Mouse (Mus musculus): Measurements from ENCODE around the gene Scfd1. TPM values are rescaled to one million over a fixed set of nuclear protein-coding genes. Genes with fewer than 3 reads are reported as not detected.

Scfd1 gene
- polyA plus RNA-seq, 1 experiment: 25.8 TPM

GRCm38 (mm10) chr12:51377888-51378190 lies 529 bp downstream of the Scfd1 start:
- no peaks in the 10 kb centered on the region for H3K4me1 ChIP-seq (ENCODE audit: control insufficient read depth, insufficient read depth, low read length)
- H3K4me3 ChIP-seq (ENCODE audit: insufficient read depth, low read length): peak overlapping the region; percentile 81
- H3K27ac ChIP-seq (ENCODE audit: insufficient read depth, low read length): peak overlapping the region; percentile 8; the same call in 1 of the 2 replicates
- TF ChIP-seq POLR2A (IDR thresholded peaks at IDR 0.05; ENCODE audit: extremely low read depth, insufficient read depth, low read length): no peak
- TF ChIP-seq CTCF (IDR thresholded peaks at IDR 0.05; ENCODE audit: extremely low read depth, insufficient read depth, low read length): no peak

GRCm38 (mm10) chr12:51399871-51400270 lies 22.6 kb downstream of the Scfd1 start:
- Histone ChIP-seq H3K27ac (ENCODE audit: insufficient read depth, low read length) (no peak overlapping the region), H3K4me1 (ENCODE audit: control insufficient read depth, insufficient read depth, low read length) (no peaks in the 10 kb centered on the region), H3K4me3 (ENCODE audit: insufficient read depth, low read length) (no peak overlapping the region)
- TF ChIP-seq CTCF (IDR thresholded peaks at IDR 0.05; ENCODE audit: extremely low read depth, insufficient read depth, low read length) (no peak), POLR2A (IDR thresholded peaks at IDR 0.05; ENCODE audit: extremely low read depth, insufficient read depth, low read length) (no peak)

DNA sequence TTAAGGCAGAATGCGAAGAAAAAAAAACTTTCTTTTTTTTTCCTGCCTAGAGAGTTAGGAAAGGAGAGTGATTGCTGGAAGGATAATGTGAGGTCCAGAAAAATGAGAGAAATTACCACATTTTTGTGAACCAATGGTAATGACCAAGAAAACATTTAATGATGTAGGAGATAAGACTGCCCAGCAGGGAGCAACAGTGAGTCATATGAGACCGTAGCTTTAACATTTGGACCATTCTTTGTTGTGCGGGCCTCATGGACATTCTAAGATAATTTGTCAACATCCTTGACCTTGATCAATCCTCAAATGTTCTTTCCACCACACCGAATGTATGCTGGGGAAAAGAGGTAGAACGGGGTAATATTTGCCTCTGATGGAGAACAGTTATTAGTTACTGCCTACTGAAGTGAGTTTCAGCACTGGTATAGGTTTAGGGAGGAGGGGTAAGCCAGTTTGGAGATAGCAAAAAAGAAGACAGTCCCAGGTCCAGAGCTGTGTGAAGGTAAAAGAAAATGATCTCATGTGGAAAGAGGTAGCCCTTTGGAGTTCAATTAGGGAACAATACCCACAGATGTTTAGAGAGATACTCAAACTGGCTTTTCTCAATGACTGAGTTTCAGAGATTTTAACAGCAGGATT lies 24.9 kb downstream of the Scfd1 start:
- Histone ChIP-seq H3K4me1 (ENCODE audit: control insufficient read depth, insufficient read depth, low read length) (no peaks in the 10 kb centered on the region; the same call in 1 of the 2 replicates), H3K27ac (ENCODE audit: insufficient read depth, low read length) (no peak overlapping the region), H3K4me3 (ENCODE audit: insufficient read depth, low read length) (no peak overlapping the region)
- TF ChIP-seq POLR2A (IDR thresholded peaks at IDR 0.05; ENCODE audit: extremely low read depth, insufficient read depth, low read length) (no peak), CTCF (IDR thresholded peaks at IDR 0.05; ENCODE audit: extremely low read depth, insufficient read depth, low read length) (peak; percentile 27; the same call in 1 of the 2 replicates)

DNA sequence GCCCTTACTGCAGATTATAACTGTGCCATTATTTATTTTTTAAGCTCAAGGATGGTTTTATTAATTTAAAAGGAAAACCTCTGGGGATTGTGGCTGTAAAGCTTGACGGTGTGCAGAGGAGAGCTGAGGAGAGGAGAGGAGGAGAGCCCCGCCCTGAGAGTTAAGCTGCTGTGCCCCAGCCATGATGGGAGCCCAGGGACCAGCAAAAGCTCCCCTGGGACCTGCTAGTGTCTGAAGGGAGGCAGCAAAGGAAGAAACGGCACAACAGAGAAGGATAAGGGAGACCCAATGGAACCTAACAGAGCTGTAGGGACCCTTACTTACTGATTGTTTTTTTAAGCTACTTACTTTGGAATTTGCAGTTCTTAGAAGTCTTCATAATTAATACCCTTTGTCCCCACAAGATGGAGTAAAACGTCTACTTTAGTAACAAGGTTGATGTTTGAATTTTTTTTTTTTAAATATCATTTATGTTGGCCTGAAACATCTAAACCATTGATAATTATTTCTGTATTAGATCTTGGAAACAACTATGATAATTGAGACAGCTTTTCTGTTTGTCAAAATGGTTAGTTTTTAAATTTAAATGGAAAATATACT lies 26.8 kb downstream of the Scfd1 start:
- TF ChIP-seq CTCF (IDR thresholded peaks at IDR 0.05; ENCODE audit: extremely low read depth, insufficient read depth, low read length) (no peak), POLR2A (IDR thresholded peaks at IDR 0.05; ENCODE audit: extremely low read depth, insufficient read depth, low read length) (no peak)
- Histone ChIP-seq H3K4me1 (ENCODE audit: control insufficient read depth, insufficient read depth, low read length) (no peaks in the 10 kb centered on the region; the same call in 1 of the 2 replicates), H3K27ac (ENCODE audit: insufficient read depth, low read length) (no peak overlapping the region), H3K4me3 (ENCODE audit: insufficient read depth, low read length) (no peak overlapping the region)

GRCm38 (mm10) chr12:51411362-51411761 lies 34.1 kb downstream of the Scfd1 start:
- TF ChIP-seq POLR2A (IDR thresholded peaks at IDR 0.05; ENCODE audit: extremely low read depth, insufficient read depth, low read length) (no peak), CTCF (IDR thresholded peaks at IDR 0.05; ENCODE audit: extremely low read depth, insufficient read depth, low read length) (no peak)
- Histone ChIP-seq H3K4me1 (ENCODE audit: control insufficient read depth, insufficient read depth, low read length) (no peaks in the 10 kb centered on the region; the same call in 1 of the 2 replicates), H3K4me3 (ENCODE audit: insufficient read depth, low read length) (no peak overlapping the region)

DNA sequence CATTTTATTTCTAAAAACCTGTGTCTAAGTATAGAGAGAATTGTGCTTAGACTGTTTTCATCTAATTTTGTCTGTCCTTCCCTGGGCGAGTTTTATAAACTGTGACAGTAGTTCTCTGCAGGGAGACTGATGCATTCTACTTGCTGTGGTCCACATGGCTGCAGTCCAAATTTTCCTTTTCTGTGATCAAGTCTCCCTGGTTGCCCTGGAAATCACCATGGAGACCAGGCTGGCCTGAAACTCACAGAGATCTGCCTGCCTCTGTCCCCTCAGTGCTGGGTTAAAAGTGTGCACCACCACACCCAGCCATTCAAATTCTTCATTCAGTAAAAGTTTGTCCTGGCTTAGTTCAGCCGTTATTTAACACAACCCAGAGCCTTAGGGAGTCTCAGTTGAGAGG lies 60.2 kb downstream of the Scfd1 start:
- TF ChIP-seq CTCF (IDR thresholded peaks at IDR 0.05; ENCODE audit: extremely low read depth, insufficient read depth, low read length): no peak
- no peak for TF ChIP-seq POLR2A (IDR thresholded peaks at IDR 0.05; ENCODE audit: extremely low read depth, insufficient read depth, low read length)
- H3K4me1 ChIP-seq (ENCODE audit: control insufficient read depth, insufficient read depth, low read length): no peaks in the 10 kb centered on the region
- H3K27ac ChIP-seq (ENCODE audit: insufficient read depth, low read length): no peak overlapping the region
- H3K4me3 ChIP-seq (ENCODE audit: insufficient read depth, low read length): no peak overlapping the region

More at GRCm38 (mm10) chr12:51411362-51411761, 34.1 kb downstream of the Scfd1 start:
- H3K27ac ChIP-seq (ENCODE audit: insufficient read depth, low read length): no peak overlapping the region

DNA sequence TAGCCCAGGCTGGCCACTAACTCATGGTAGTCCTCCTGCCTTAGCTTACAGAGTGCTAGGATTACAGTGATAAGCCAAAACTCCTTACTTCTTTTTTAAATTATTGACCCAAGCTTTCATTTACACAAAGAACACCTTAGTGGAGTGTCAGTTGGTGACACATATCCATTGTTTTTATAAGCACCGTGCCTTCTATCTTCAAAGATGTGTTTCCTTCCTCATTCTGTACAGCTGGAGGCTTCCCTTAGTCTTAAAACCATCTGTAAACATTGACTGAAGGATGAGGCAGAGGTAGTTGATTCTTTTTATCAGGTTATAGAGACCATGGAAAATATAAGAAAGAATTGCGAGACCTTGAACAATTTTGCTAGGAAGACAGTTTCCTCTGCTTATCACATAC lies 61.0 kb downstream of the Scfd1 start:
- H3K27ac ChIP-seq (ENCODE audit: insufficient read depth, low read length): no peak overlapping the region

GRCm38 (mm10) chr12:51449303-51449702 lies 72.0 kb downstream of the Scfd1 start:
- no peak overlapping the region for H3K4me3 ChIP-seq (ENCODE audit: insufficient read depth, low read length)
- no peak for TF ChIP-seq POLR2A (IDR thresholded peaks at IDR 0.05; ENCODE audit: extremely low read depth, insufficient read depth, low read length)
- no peak for TF ChIP-seq CTCF (IDR thresholded peaks at IDR 0.05; ENCODE audit: extremely low read depth, insufficient read depth, low read length)
- no peak overlapping the region for H3K27ac ChIP-seq (ENCODE audit: insufficient read depth, low read length)
- no peaks in the 10 kb centered on the region for H3K4me1 ChIP-seq (ENCODE audit: control insufficient read depth, insufficient read depth, low read length)

More for the DNA sequence above, 61.0 kb downstream of the Scfd1 start:
- no peak overlapping the region for H3K4me3 ChIP-seq (ENCODE audit: insufficient read depth, low read length)
- no peaks in the 10 kb centered on the region for H3K4me1 ChIP-seq (ENCODE audit: control insufficient read depth, insufficient read depth, low read length)
- no peak for TF ChIP-seq CTCF (IDR thresholded peaks at IDR 0.05; ENCODE audit: extremely low read depth, insufficient read depth, low read length)
- no peak for TF ChIP-seq POLR2A (IDR thresholded peaks at IDR 0.05; ENCODE audit: extremely low read depth, insufficient read depth, low read length)

GRCm38 (mm10) chr12:51470881-51471280 lies 93.6 kb downstream of the Scfd1 start:
- no peak for TF ChIP-seq CTCF (IDR thresholded peaks at IDR 0.05; ENCODE audit: extremely low read depth, insufficient read depth, low read length)
- TF ChIP-seq POLR2A (IDR thresholded peaks at IDR 0.05; ENCODE audit: extremely low read depth, insufficient read depth, low read length): no peak
- Histone ChIP-seq H3K4me3 (ENCODE audit: insufficient read depth, low read length) (no peak overlapping the region), H3K4me1 (ENCODE audit: control insufficient read depth, insufficient read depth, low read length) (no peaks in the 10 kb centered on the region), H3K27ac (ENCODE audit: insufficient read depth, low read length) (no peak overlapping the region)

DNA sequence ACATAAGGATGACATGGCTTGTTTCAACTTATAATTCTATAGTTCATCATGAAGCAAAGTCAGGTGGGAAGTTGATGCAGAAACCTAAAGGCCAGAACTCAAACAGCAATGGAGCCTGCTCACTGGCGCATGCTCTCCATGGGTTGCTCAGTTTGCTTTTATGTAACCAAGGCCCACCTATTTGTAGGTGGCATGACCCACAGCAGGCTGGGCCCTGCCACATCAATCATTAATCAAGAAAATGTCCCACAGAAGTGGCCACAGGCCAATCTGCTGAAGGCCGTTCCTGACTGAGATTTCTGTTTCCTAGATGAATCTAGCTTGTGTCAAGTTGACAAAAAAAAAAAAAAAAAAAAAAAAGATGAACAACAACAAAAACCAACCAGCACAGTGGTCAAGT lies 103.9 kb downstream of the Scfd1 start:
- H3K4me1 ChIP-seq (ENCODE audit: control insufficient read depth, insufficient read depth, low read length): no peaks in the 10 kb centered on the region
- H3K27ac ChIP-seq (ENCODE audit: insufficient read depth, low read length): no peak overlapping the region
- no peak overlapping the region for H3K4me3 ChIP-seq (ENCODE audit: insufficient read depth, low read length)
- TF ChIP-seq POLR2A (IDR thresholded peaks at IDR 0.05; ENCODE audit: extremely low read depth, insufficient read depth, low read length): no peak
- TF ChIP-seq CTCF (IDR thresholded peaks at IDR 0.05; ENCODE audit: extremely low read depth, insufficient read depth, low read length): no peak
